Mouse (Mus musculus) CH12.LX (cell line): ENCODE results near the gene Il6st.

Experiments used
- CTCF ChIP-seq, 2 experiments: IDR thresholded peaks in 1 of 2; conservative IDR thresholded peaks in 1 of 2; 2 replicates each; pipeline ENCODE4 v1.5.1; 2011 to 2012; ENCODE audit warnings: low read depth in 2 of 2, low read length in 2 of 2, improper control_type of control experiment in 1 of 2, inconsistent platforms in 1 of 2, mild to moderate bottlenecking in 1 of 2, moderate library complexity in 1 of 2
- JUND ChIP-seq: conservative IDR thresholded peaks from 2 replicates; pipeline ENCODE4 v1.6.1; 2011; ENCODE audit warnings: low read depth, low read length, improper control_type of control experiment
- POLR2A ChIP-seq: IDR thresholded peaks from 2 replicates; pipeline ENCODE4 v1.6.1; 2011; ENCODE audit warnings: low read depth, mild to moderate bottlenecking, improper control_type of control experiment, low read length
- RAD21 ChIP-seq: IDR thresholded peaks from 2 replicates; pipeline ENCODE4 v1.6.1; 2011; ENCODE audit warnings: low read depth, mild to moderate bottlenecking, low read length, improper control_type of control experiment, moderate library complexity
- ZNF384 ChIP-seq: IDR thresholded peaks from 2 replicates; pipeline ENCODE4 v1.6.1; 2012; ENCODE audit warnings: low read depth, low read length, improper control_type of control experiment, inconsistent platforms

DNA sequence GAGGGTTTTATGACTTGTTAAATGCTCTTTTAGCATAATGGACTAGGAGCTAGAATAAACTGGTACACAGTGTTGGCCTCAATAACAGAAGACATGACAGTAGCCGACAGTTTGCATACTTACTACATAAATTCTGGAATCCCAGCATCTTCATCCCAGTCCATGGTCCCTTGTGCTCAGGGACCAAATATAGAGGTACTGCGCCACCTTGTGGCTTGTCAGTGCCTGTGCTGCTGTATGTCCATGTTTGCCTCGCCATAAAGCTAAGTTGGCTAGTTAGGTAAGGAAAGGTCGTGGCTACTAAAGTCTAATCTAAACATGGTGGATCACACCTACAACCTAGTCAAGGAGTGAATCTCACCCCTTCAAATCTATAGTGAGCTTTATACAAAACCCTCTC lies 45.6 kb downstream of the Il6st start:
- TF ChIP-seq POLR2A (no peak), JUND (0 out of 2 replicates have a peak, but pooled peaks have one; percentile 24), RAD21 (peak; percentile 99), CTCF (conservative IDR thresholded peaks at IDR 0.05 in 1 of 2, IDR thresholded peaks at IDR 0.05 in 1 of 2; ENCODE audit: low read depth in 2 of 2, low read length in 2 of 2) (peak; percentile 86 to 97), ZNF384 (no peak)
